Mouse (Mus musculus) G1E (cell line): ENCODE measurements around the gene Col4a2.

Experiments used
- CTCF ChIP-seq: IDR thresholded peaks from 2 replicates; pipeline ENCODE4 v1.5.1; 2012; ENCODE audit warnings: low read depth, low read length, inconsistent platforms, mixed read lengths
- GATA1 ChIP-seq: IDR thresholded peaks from 2 replicates; pipeline ENCODE4 v1.6.1; 2012; ENCODE audit warnings: borderline replicate concordance, low read length, inconsistent platforms, mixed read lengths

GRCm38 (mm10) chr8:11272205-11272604 lies 40.4 kb upstream of the Col4a2 start:
- TF ChIP-seq CTCF (no peak), GATA1 (no peak)
